Mouse (Mus musculus) liver, adult 2 months (tissue): ENCODE measurements around the gene Gak.
A peak's percentile ranks its signal among the peaks of the same experiment; 100 is the strongest.

Experiments
- CTCF ChIP-seq: fragments of 200-500 bp; IDR thresholded peaks from 2 replicates; pipeline ENCODE4 v1.5.1; 2011; ENCODE audit warnings: low read depth, low read length, control low read depth
- POLR2A ChIP-seq: fragments of 200-500 bp; IDR thresholded peaks from 2 replicates; pipeline ENCODE4 v1.6.1; 2011; ENCODE audit warnings: low read length, control low read depth; ENCODE audit not compliant: insufficient read depth; ENCODE audit errors: extremely low read depth

DNA sequence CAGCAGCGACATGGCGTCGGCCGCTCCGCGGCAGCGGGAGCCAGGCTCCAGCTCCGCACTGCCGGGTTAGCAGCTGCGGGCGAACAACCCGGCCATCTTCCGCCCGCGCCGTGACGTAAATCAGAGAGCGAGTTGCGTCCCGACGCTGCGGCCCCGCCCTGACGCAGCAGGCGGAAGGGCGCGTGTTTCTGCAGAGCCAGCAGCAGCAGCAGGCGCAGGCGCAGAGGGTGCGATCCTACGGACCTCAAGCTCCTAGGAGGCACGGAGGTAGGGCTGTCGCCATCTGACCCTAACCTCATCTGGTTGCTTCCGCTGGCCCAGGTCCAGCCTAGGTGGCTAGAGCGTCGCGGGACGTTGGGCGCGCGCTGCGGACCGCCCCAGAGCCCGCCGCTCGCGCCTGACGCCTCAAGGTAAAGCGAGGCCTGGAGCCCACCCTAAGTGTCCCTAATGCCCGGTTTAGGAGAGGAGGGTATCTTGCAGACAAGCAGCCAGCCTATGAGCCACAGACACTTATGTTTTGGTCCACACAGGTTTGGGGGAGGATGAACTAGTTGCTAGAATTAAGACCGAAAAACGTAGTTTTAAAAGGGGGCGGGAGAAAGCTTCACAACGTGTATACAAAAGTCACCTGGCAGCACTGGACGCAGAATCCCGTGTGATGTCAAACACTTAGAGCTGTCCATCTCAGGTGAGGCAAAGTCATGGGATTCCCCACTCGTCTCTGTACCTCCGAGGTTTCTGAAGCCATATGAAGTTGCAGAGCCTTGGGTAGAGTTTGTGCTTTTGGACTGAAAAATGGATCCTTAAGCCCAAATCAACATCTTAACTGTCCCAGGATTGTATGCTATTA lies at the start of gene Gak, which contains the start of gene Tmem175:
- TF ChIP-seq CTCF (no peak), POLR2A (peak; percentile 92)
